Mouse (Mus musculus) heart, postnatal 0 days (tissue): ENCODE measurements at regions not wholly inside any gene's neighbourhood (a gene's known extent, or its start where the extent isn't known, plus 50 kb on each side); places are given as distances from the start of the nearest gene placed in this dataset.

Experiments
- CTCF ChIP-seq: IDR thresholded peaks from 2 replicates; pipeline ENCODE4 v1.5.1; 2016; ENCODE audit warnings: antibody characterized with exemption, control low read depth, low read depth
- EP300 ChIP-seq: IDR thresholded peaks from 2 replicates; pipeline ENCODE4 v1.6.1; 2016; ENCODE audit warnings: antibody characterized with exemption, low read depth

DNA sequence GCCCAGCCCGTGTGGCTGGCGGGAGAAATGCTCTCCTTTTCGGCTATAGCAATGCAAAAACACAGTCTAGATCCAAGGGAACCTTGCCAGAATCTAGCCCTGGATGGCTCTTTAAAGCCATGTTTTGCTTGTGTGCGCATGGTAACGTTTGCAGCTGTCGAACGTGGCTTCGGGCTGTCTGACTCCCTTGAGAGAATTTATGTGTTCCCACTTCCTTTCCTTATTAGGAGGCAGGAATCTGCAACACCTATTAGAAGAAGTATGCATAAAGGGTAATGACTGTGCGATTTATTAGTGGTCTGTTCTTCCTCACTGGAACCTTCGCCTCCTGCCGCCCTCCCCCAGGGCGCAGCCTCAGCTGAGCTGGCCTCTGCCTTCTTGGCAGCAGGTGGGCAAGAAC, 90.4 kb upstream of the Gas1 start:
- TF ChIP-seq CTCF (no peak), EP300 (no peak)
